Comparison of ENCODE assay signal across 20 mouse cellular contexts in genomic region chr2:74122937-74123336, GRCm38 (mm10).
DNase-seq lines count a peak whose midpoint lies in the region; ATAC-seq and TF ChIP-seq lines count a peak whose summit lies in the region.
"Had no signal": no experiment of that assay in that cellular context is flagged by ENCODE, and none has a peak within 500 bp of the region (broad histone marks: within the 10 kb centered on the region; RNA-seq: fewer than 3 reads in every experiment).

No protein-coding gene starts in this region.

- TF ChIP-seq POLR2A in ES-Bruce4 (IDR thresholded peaks at IDR 0.05; ENCODE audit: insufficient read depth, low read length): no peak
- no peak for TF ChIP-seq POLR2A in limb, embryonic 14.5 days (IDR thresholded peaks at IDR 0.05; ENCODE audit: borderline replicate concordance, extremely low read depth, insufficient read depth, insufficient read length)

- peaks cover 3% of the 10 kb centered on the region for H3K4me1 ChIP-seq in ES-Bruce4 (ENCODE audit: control insufficient read depth, insufficient read depth, low read length)
- peaks cover 23% of the 10 kb centered on the region for H3K4me1 ChIP-seq in limb, embryonic 10.5 days
- H3K4me1 ChIP-seq in limb, embryonic 14.5 days (ENCODE audit: control insufficient read depth, insufficient read depth, low read length): peaks cover 15% of the 10 kb centered on the region
- no peaks in the 10 kb centered on the region for H3K4me1 ChIP-seq in stomach, postnatal 0 days (replicated peaks; ENCODE audit: control insufficient read depth, insufficient read depth)
- H3K4me1 ChIP-seq: heart, embryonic 15.5 days had no signal

- no peak for TF ChIP-seq EP300 in ES-Bruce4 (IDR thresholded peaks at IDR 0.05; ENCODE audit: insufficient read depth, low read depth, low read length)
- no peak for TF ChIP-seq EP300 in stomach, postnatal 0 days (optimal IDR thresholded peaks at IDR 0.05)

- intact Hi-C loops in heart, postnatal 10 days (cut with DNase I): no loop called here

- peak overlapping the region; percentile 32; the same call in 1 of the 2 replicates for H3K27ac ChIP-seq in ES-Bruce4 (ENCODE audit: insufficient read depth, low read length)
- H3K27ac ChIP-seq in limb, embryonic 10.5 days: 0 out of 2 replicates have a peak overlapping the region, but pooled peaks have one; percentile 7
- H3K27ac ChIP-seq in limb, embryonic 14.5 days (replicated peaks; ENCODE audit: low read depth, low read length): 0 out of 2 replicates have a peak overlapping the region, but pooled peaks have one; percentile 7
- H3K27ac ChIP-seq in stomach, postnatal 0 days (replicated peaks): no peak overlapping the region
- H3K27ac ChIP-seq: embryonic facial prominence, embryonic 15.5 days; forebrain, embryonic 10.5 days; heart, adult 2 months; heart, embryonic 15.5 days; hindbrain, embryonic 15.5 days had no signal

- H3K36me3 ChIP-seq in ES-Bruce4 (ENCODE audit: control insufficient read depth, insufficient read depth, low read length, poor library complexity, severe bottlenecking): no peaks in the 10 kb centered on the region
- H3K36me3 ChIP-seq in limb, embryonic 10.5 days: no peaks in the 10 kb centered on the region
- no peaks in the 10 kb centered on the region for H3K36me3 ChIP-seq in limb, embryonic 14.5 days (ENCODE audit: control insufficient read depth, insufficient read depth, low read length)
- no peaks in the 10 kb centered on the region for H3K36me3 ChIP-seq in stomach, postnatal 0 days (ENCODE audit: control insufficient read depth, insufficient read depth, low read length)
- H3K36me3 ChIP-seq: embryonic facial prominence, embryonic 15.5 days; forebrain, embryonic 10.5 days; heart, embryonic 15.5 days; hindbrain, embryonic 15.5 days had no signal

- TF ChIP-seq CTCF in ES-Bruce4 (IDR thresholded peaks at IDR 0.05; ENCODE audit: low read depth, low read length): no peak
- no peak for TF ChIP-seq CTCF in stomach, postnatal 0 days (IDR thresholded peaks at IDR 0.05; ENCODE audit: low read depth)

- H3K4me3 ChIP-seq in ES-Bruce4 (ENCODE audit: low read depth, low read length): no peak overlapping the region
- no peak overlapping the region for H3K4me3 ChIP-seq in limb, embryonic 10.5 days
- H3K4me3 ChIP-seq in limb, embryonic 14.5 days (replicated peaks; ENCODE audit: low read length): no peak overlapping the region
- H3K4me3 ChIP-seq in stomach, postnatal 0 days (ENCODE audit: low read depth, low read length): no peak overlapping the region
- H3K4me3 ChIP-seq: embryonic facial prominence, embryonic 15.5 days; erythroblast, embryonic 14.5 days; forebrain, embryonic 10.5 days; heart, adult 2 months; heart, embryonic 15.5 days; hindbrain, embryonic 15.5 days had no signal

- no peaks in the 10 kb centered on the region for H3K27me3 ChIP-seq in ES-Bruce4 (ENCODE audit: control insufficient read depth, insufficient read depth, low read length, poor library complexity, severe bottlenecking)
- peaks cover 11% of the 10 kb centered on the region for H3K27me3 ChIP-seq in limb, embryonic 10.5 days (ENCODE audit: low read depth, poor library complexity, severe bottlenecking)
- no peaks in the 10 kb centered on the region for H3K27me3 ChIP-seq in limb, embryonic 14.5 days (ENCODE audit: control insufficient read depth, insufficient read depth, low read length)
- no peaks in the 10 kb centered on the region for H3K27me3 ChIP-seq in stomach, postnatal 0 days (ENCODE audit: control insufficient read depth, insufficient read depth, low read length)
- H3K27me3 ChIP-seq: embryonic facial prominence, embryonic 15.5 days; heart, embryonic 15.5 days; hindbrain, embryonic 15.5 days had no signal

- ATAC-seq in limb, embryonic 14.5 days (ENCODE audit: low FRiP score, low read depth): no peak
- no peak for ATAC-seq in stomach, postnatal 0 days (ENCODE audit: low FRiP score, low TSS enrichment)
- ATAC-seq: inflammation-experienced regulatory T-cells, adult 6 months had no signal

- WGBS in limb, embryonic 10.5 days: 68% methylated on average over 2 of the region's 2 CpGs
- 34% methylated on average over 2 of the region's 2 CpGs for WGBS in limb, embryonic 14.5 days
- 86% methylated on average over 2 of the region's 2 CpGs for WGBS in stomach, postnatal 0 days

- DNase-seq in heart, adult 11 months: peak; percentile 15
- no peak for DNase-seq in heart, postnatal 10 days
- no peak for DNase-seq in limb, embryonic 10.5 days (ENCODE audit: low spot score)
- DNase-seq in limb, embryonic 14.5 days (ENCODE audit: low spot score): no peak
- no peak for DNase-seq in c-Kit-positive CD71-positive TER-119-positive erythroid progenitor cells, embryonic 14.5 days (ENCODE audit: low spot score)
- no peak for DNase-seq in stomach, postnatal 0 days (ENCODE audit: low spot score)
- DNase-seq: adrenal gland, adult 8-10 months; cerebellum, adult 11-12 months; cerebellum, adult 9-11 months; cerebellum, postnatal 36 days; gastrocnemius, postnatal 10 days; heart, adult 2 months had no signal

- H3K4me2 ChIP-seq in limb, embryonic 14.5 days (replicated peaks; ENCODE audit: low read depth, low read length, severe bottlenecking): no peak overlapping the region
- no peak overlapping the region for H3K4me2 ChIP-seq in stomach, postnatal 0 days (replicated peaks; ENCODE audit: low read depth)
- H3K4me2 ChIP-seq: embryonic facial prominence, embryonic 15.5 days; heart, embryonic 11.5 days; heart, embryonic 15.5 days; hindbrain, embryonic 15.5 days had no signal

- H3K9me3 ChIP-seq in ES-Bruce4 (replicated peaks; ENCODE audit: control insufficient read depth, insufficient read depth, low read length, poor library complexity, severe bottlenecking): no peaks in the 10 kb centered on the region
- H3K9me3 ChIP-seq in limb, embryonic 10.5 days (replicated peaks): no peaks in the 10 kb centered on the region
- H3K9me3 ChIP-seq in limb, embryonic 14.5 days (ENCODE audit: control insufficient read depth, low read length): no peaks in the 10 kb centered on the region
- no peaks in the 10 kb centered on the region for H3K9me3 ChIP-seq in stomach, postnatal 0 days (ENCODE audit: control insufficient read depth, low read length)
- H3K9me3 ChIP-seq: embryonic facial prominence, embryonic 15.5 days; forebrain, embryonic 10.5 days; heart, embryonic 15.5 days; hindbrain, embryonic 15.5 days had no signal

- no peak overlapping the region for H3K9ac ChIP-seq in ES-Bruce4 (ENCODE audit: low read depth, poor library complexity, severe bottlenecking)
- H3K9ac ChIP-seq in limb, embryonic 14.5 days (ENCODE audit: low read depth, low read length, severe bottlenecking): no peak overlapping the region
- no peak overlapping the region for H3K9ac ChIP-seq in stomach, postnatal 0 days (ENCODE audit: low read length)
- H3K9ac ChIP-seq: embryonic facial prominence, embryonic 15.5 days; heart, embryonic 15.5 days; hindbrain, embryonic 15.5 days had no signal
